Mouse (Mus musculus) cerebellum, adult 2 months (tissue): ENCODE data around the gene Cabp7. TPM values are rescaled to one million over a fixed set of nuclear protein-coding genes. Genes with fewer than 3 reads are reported as not detected.
A peak's percentile ranks its signal among the peaks of the same experiment; 100 is the strongest.

Experiments
- DNase-seq, 2 experiments: peaks; one replicate each; pipeline ENCODE4 v3.0.0; 2021
- H3K27ac ChIP-seq: fragments of 200-500 bp; 2 replicates; pipeline ENCODE4 v1.5.1; 2012; ENCODE audit warnings: low read length, control low read depth, inconsistent platforms; ENCODE audit not compliant: insufficient read depth
- H3K27me3 ChIP-seq: fragments of 200-500 bp; 2 replicates; pipeline ENCODE4 v1.6.1; 2012; ENCODE audit warnings: inconsistent platforms, mild to moderate bottlenecking, low read length, moderate library complexity; ENCODE audit not compliant: control insufficient read depth, insufficient read depth
- H3K4me1 ChIP-seq: fragments of 200-500 bp; 2 replicates; pipeline ENCODE4 v1.6.1; 2011; ENCODE audit warnings: low read length; ENCODE audit not compliant: control insufficient read depth, insufficient read depth
- H3K4me3 ChIP-seq: fragments of 200-500 bp; replicated peaks from 2 replicates; pipeline ENCODE3; 2011; ENCODE audit warnings: mild to moderate bottlenecking, low read depth, low read length, control low read depth; ENCODE audit not compliant: insufficient read depth
- CTCF ChIP-seq: fragments of 200-500 bp; IDR thresholded peaks from 2 replicates; pipeline ENCODE4 v1.5.1; 2011; ENCODE audit warnings: low read depth, mild to moderate bottlenecking, control low read depth, low read length, moderate library complexity, borderline replicate concordance; ENCODE audit not compliant: insufficient read depth
- POLR2A ChIP-seq: fragments of 200-500 bp; IDR thresholded peaks from 2 replicates; pipeline ENCODE4 v1.6.1; 2011; ENCODE audit warnings: low read length, control low read depth, borderline replicate concordance; ENCODE audit not compliant: insufficient read depth
- WGBS: fragments of 180-500 bp; shearing (Covaris S2); methylation state at CpG from one replicate; pipeline ENCODE4 v1.1.7; 2018; 5-methylcytosine and 5-hydroxymethylcytosine counted together
- polyA plus RNA-seq: library from polyadenylated mRNA; depleted of rRNA; stranded (reverse); fragments of >200 nt; gene quantifications from 2 replicates; pipeline ENCODE4 v1.2.3, GENCODE M21; 2012

The Cabp7 gene
- polyA plus RNA-seq, 1 experiment = 129 TPM

DNA sequence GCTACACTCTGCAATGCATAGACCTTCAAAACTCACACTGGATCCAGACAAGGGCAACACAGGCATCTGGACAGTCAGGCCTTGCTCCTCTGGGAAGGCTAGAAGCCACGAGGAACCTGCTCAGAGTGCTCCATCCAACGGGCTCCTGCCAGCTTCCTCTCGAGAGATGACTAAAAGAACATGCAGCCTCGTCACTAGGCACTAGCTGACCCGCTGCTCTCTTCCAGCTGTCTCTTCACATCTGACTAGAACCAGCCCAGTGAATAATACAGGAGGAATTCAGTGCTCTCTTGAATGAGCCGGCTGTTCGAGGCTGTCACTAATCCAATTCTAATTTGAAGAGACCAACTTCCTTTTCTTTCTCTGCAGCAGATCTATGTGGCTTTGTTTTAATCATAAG is 25.2 kb upstream of the Cabp7 start:
- H3K4me3 ChIP-seq = no peak overlapping the region
- 77% methylated on average over 7 of the region's 7 CpGs for WGBS
- TF ChIP-seq CTCF (no peak), POLR2A (no peak)
- DNase-seq = no peak
- no peaks in the 10 kb centered on the region for H3K4me1 ChIP-seq
- H3K27me3 ChIP-seq = no peaks in the 10 kb centered on the region
- no peak overlapping the region for H3K27ac ChIP-seq

DNA sequence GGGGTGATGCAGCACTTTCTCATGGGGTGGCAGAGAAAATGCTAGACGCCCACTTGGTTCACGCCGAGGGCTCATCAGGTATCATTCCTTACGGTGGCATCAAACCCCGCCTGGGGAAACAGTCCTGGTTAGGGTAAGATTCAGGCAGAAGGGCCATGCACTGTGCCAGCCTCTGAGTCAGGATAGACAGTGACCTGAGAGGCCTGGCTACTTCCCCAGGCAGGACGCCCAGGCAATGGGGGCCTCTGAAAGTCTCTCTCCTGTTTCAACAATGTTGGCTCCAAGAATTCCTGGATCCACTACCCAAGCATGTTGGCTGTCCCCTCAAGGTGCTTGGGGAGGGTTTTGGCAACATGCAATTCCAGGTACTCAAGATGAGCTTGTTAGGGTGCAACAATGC is 23.3 kb upstream of the Cabp7 start:
- Histone ChIP-seq H3K27ac (no peak overlapping the region), H3K4me3 (no peak overlapping the region), H3K27me3 (no peaks in the 10 kb centered on the region), H3K4me1 (no peaks in the 10 kb centered on the region)
- 87% methylated on average over 6 of the region's 6 CpGs for WGBS
- DNase-seq = no peak
- no peak for TF ChIP-seq CTCF
- no peak for TF ChIP-seq POLR2A

DNA sequence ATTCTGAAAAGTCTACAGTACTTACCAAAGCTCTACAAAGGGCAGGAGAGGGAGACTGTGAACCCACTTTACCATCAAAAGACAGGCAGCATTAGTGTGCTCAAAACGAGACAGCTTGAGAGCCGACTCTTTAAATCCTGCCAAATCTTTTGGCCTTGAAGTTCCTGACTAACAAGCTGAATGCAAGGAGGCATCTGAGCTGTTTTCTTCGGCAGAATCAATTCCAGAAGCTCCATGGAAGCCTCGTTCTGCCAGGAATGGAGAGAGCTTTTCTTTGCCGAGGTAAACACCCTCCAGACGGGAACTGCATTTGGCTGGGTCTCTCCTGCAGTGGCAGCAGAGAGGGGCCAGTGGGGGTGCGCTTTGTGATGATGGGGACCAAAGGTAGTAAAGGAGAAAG is 22.7 kb upstream of the Cabp7 start:
- DNase-seq = no peak
- no peak for TF ChIP-seq POLR2A
- TF ChIP-seq CTCF = no peak
- WGBS = 51% methylated on average over 7 of the region's 7 CpGs
- H3K4me3 ChIP-seq = no peak overlapping the region
- H3K27me3 ChIP-seq = no peaks in the 10 kb centered on the region
- no peak overlapping the region for H3K27ac ChIP-seq
- peaks cover 3% of the 10 kb centered on the region; the same call in 1 of the 2 replicates for H3K4me1 ChIP-seq

DNA sequence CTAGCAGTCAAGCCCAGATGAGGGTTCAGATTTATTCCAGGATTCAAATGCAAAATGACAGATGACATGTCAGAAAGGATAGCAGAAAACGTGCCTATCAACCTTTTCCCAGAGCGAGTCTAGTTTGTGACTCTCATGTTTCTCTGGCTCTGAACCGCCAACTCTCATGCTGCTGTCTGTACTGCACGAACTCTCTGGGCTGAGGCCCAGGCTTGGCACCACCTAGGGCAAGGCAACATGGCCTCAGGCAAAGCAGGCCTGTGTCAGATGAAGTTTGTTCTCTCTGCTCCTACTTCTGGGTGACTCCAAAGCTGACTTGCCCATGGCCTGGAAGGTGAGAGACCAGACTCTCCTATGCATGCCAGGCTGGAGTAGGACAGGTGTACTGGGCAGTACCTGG is 21.8 kb upstream of the Cabp7 start:
- TF ChIP-seq CTCF = no peak
- TF ChIP-seq POLR2A = no peak
- WGBS = 64% methylated on average over 4 of the region's 4 CpGs
- DNase-seq = no peak
- Histone ChIP-seq H3K4me1 (peaks cover 3% of the 10 kb centered on the region), H3K27ac (no peak overlapping the region), H3K4me3 (no peak overlapping the region), H3K27me3 (no peaks in the 10 kb centered on the region)

GRCm38 (mm10) chr11:4764476-4764875 is 17.9 kb upstream of the Cabp7 start:
- DNase-seq = peak; percentile 44 to 62
- Histone ChIP-seq H3K27ac (no peak overlapping the region), H3K4me3 (no peak overlapping the region), H3K4me1 (peaks cover 3% of the 10 kb centered on the region), H3K27me3 (no peaks in the 10 kb centered on the region)
- TF ChIP-seq CTCF (no peak), POLR2A (no peak)
- 33% methylated on average over 5 of the region's 5 CpGs for WGBS

GRCm38 (mm10) chr11:4763631-4764030 is 17.1 kb upstream of the Cabp7 start:
- TF ChIP-seq POLR2A = no peak
- Histone ChIP-seq H3K4me1 (peaks cover 3% of the 10 kb centered on the region), H3K27ac (no peak overlapping the region), H3K4me3 (no peak overlapping the region), H3K27me3 (no peaks in the 10 kb centered on the region)
- no peak for DNase-seq
- 76% methylated on average over 5 of the region's 5 CpGs for WGBS

DNA sequence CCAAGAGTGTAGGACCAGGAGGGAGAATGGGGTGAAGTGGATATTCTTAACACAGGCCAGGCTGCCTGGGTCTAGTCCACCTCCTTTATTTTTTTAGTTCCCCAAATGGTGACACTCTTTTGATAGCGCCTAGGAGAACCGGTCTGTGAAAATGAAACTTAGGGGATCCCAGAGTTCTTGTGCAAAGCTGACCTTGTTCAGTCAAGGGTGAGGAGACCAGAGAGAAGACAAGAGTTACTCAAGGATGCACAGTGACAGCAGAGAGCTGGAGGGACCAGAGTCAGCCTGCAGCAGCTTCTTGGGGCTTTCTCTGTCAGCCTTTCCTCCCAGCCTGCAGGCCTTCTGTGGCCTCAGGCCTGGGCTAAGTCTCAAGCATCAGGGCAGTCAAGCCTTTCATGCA is 15.9 kb upstream of the Cabp7 start:
- peaks cover 3% of the 10 kb centered on the region for H3K4me1 ChIP-seq
- H3K4me3 ChIP-seq = no peak overlapping the region
- H3K27me3 ChIP-seq = no peaks in the 10 kb centered on the region
- TF ChIP-seq POLR2A (no peak), CTCF (no peak)
- 77% methylated on average over 2 of the region's 2 CpGs for WGBS
- no peak for DNase-seq
- H3K27ac ChIP-seq = no peak overlapping the region

- no peak overlapping the region for H3K27ac ChIP-seq
- no peak overlapping the region for H3K4me3 ChIP-seq
- WGBS = 63% methylated on average over 6 of the region's 6 CpGs
- TF ChIP-seq CTCF (no peak), POLR2A (no peak)
- H3K4me1 ChIP-seq = peaks cover 3% of the 10 kb centered on the region
- no peak for DNase-seq
- H3K27me3 ChIP-seq = no peaks in the 10 kb centered on the region
Observed at GRCm38 (mm10) chr11:4761991-4762390, 15.4 kb upstream of the Cabp7 start.
